Mouse (Mus musculus) limb, embryonic 15.5 days (tissue): ENCODE data around the gene Castor2. TPM values are rescaled to one million over a fixed set of nuclear protein-coding genes. Genes with fewer than 3 reads are reported as not detected.

Experiments
- ATAC-seq: fragments of 200-750 bp; cut with Nextera tagmentation; 2 replicates; pipeline ENCODE4 v1.8.0; 2017; ENCODE audit warnings: low read depth, moderate TSS enrichment; ENCODE audit not compliant: insufficient number of reproducible peaks, low FRiP score, low TSS enrichment
- H3K27ac ChIP-seq: fragments of 300-500 bp; sonication (generic); 2 replicates; pipeline ENCODE4 v1.5.1; 2015; ENCODE audit warnings: moderate library complexity, mild to moderate bottlenecking, inconsistent platforms
- H3K27me3 ChIP-seq: fragments of 300-500 bp; sonication (generic); 2 replicates; pipeline ENCODE4 v1.6.1; 2015; ENCODE audit warnings: inconsistent platforms
- H3K36me3 ChIP-seq: fragments of 300-500 bp; sonication (generic); 2 replicates; pipeline ENCODE4 v1.6.1; 2015; ENCODE audit warnings: inconsistent platforms
- H3K4me1 ChIP-seq: fragments of 300-500 bp; sonication (generic); 2 replicates; pipeline ENCODE4 v1.6.1; 2015; ENCODE audit warnings: inconsistent platforms
- H3K4me2 ChIP-seq: fragments of 300-500 bp; sonication (generic); 2 replicates; pipeline ENCODE4 v1.6.1; 2015; ENCODE audit warnings: mild to moderate bottlenecking, inconsistent platforms
- H3K4me3 ChIP-seq: fragments of 300-500 bp; sonication (generic); 2 replicates; pipeline ENCODE4 v1.5.1; 2015; ENCODE audit warnings: mild to moderate bottlenecking, inconsistent platforms
- H3K9ac ChIP-seq: fragments of 300-500 bp; sonication (generic); 2 replicates; pipeline ENCODE4 v1.6.1; 2015; ENCODE audit warnings: inconsistent platforms
- H3K9me3 ChIP-seq: fragments of 300-500 bp; sonication (generic); 2 replicates; pipeline ENCODE4 v1.6.1; 2016; ENCODE audit warnings: inconsistent platforms
- WGBS: fragments of 180-500 bp; shearing (Covaris S2); methylation state at CpG from one replicate; pipeline ENCODE4 v1.1.7; 2015; 5-methylcytosine and 5-hydroxymethylcytosine counted together
- polyA plus RNA-seq: library from polyadenylated mRNA; unstranded; fragments of >200 nt; fragmentation: Nextera tagmentation; extraction: Ambion mirVana; gene quantifications from 2 replicates; pipeline ENCODE4 v1.2.1, GENCODE M21; 2015

The Castor2 gene
- polyA plus RNA-seq, 1 experiment from 2014 or later, result 8.5 TPM

- Histone ChIP-seq H3K36me3 (peaks cover 4% of the 10 kb centered on the region), H3K4me2 (no peak overlapping the region), H3K27me3 (no peaks in the 10 kb centered on the region), H3K9me3 (no peaks in the 10 kb centered on the region), H3K4me1 (peaks cover 12% of the 10 kb centered on the region), H3K4me3 (no peak overlapping the region), H3K27ac (no peak overlapping the region), H3K9ac (no peak overlapping the region)
- no peak for ATAC-seq
- 83% methylated on average over 8 of the region's 8 CpGs for WGBS
Observed at GRCm38 (mm10) chr5:134105829-134106228, 6.3 kb downstream of the Castor2 start.

- no peak overlapping the region for H3K4me3 ChIP-seq
- no peak overlapping the region for H3K9ac ChIP-seq
- no peaks in the 10 kb centered on the region for H3K4me1 ChIP-seq
- H3K36me3 ChIP-seq, result peaks cover 17% of the 10 kb centered on the region
- no peak for ATAC-seq
- H3K9me3 ChIP-seq, result no peaks in the 10 kb centered on the region
- no peak overlapping the region for H3K27ac ChIP-seq
- no peaks in the 10 kb centered on the region for H3K27me3 ChIP-seq
- WGBS, result 72% methylated on average over 5 of the region's 5 CpGs
- H3K4me2 ChIP-seq, result no peak overlapping the region
Observed at GRCm38 (mm10) chr5:134114981-134115380, 15.5 kb downstream of the Castor2 start.

- no peak overlapping the region for H3K4me2 ChIP-seq
- WGBS, result 91% methylated on average over 7 of the region's 7 CpGs
- H3K4me3 ChIP-seq, result no peak overlapping the region
- H3K27ac ChIP-seq, result no peak overlapping the region
- ATAC-seq, result no peak
- H3K9me3 ChIP-seq, result no peaks in the 10 kb centered on the region
- H3K9ac ChIP-seq, result no peak overlapping the region
- no peaks in the 10 kb centered on the region for H3K27me3 ChIP-seq
- H3K36me3 ChIP-seq, result peaks cover 17% of the 10 kb centered on the region
- H3K4me1 ChIP-seq, result no peaks in the 10 kb centered on the region
Observed at GRCm38 (mm10) chr5:134115639-134116259, 16.2 kb downstream of the Castor2 start.

GRCm38 (mm10) chr5:134118798-134119407 lies 19.4 kb downstream of the Castor2 start:
- Histone ChIP-seq H3K4me3 (no peak overlapping the region), H3K27me3 (no peaks in the 10 kb centered on the region), H3K27ac (no peak overlapping the region), H3K4me2 (no peak overlapping the region), H3K4me1 (no peaks in the 10 kb centered on the region), H3K9me3 (no peaks in the 10 kb centered on the region), H3K36me3 (peaks cover 7% of the 10 kb centered on the region; the same call in 1 of the 2 replicates), H3K9ac (no peak overlapping the region)
- no peak for ATAC-seq
- 89% methylated on average over 15 of the region's 15 CpGs for WGBS

DNA sequence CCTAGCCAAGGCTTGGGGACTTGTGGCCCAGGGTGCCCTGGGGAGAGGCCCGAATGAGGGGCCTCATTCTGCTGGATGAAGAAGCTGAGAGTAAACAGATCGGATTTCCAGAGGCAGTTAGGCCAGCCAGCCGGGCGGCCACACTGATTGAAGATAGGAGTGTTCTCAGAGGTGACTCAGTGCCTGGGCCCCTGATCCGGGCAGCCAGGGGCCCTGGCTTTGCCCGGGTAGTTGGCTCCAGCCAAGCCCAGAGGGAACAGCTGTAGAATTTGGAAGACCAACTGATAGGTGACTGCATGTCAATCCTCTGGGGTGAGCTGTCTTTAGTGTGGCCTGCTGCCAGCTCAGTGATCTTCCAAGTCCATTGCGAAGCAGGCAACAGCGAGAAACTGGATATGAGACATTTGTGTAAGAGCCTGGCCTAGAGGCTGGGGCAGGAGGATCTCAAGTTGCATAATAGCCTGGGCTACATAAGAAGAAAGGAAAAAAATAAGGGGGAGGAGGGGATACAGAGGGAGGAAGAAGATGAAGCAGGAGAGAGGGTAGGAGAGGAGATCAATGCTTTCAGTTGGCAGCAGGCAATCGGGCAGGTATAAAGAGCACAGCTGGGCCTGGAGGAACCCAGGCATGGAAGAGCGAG lies 20.1 kb downstream of the Castor2 start:
- 48% methylated on average over 10 of the region's 10 CpGs for WGBS
- ATAC-seq, result 0 out of 2 replicates have a peak, but pooled peaks have one; percentile 27
- no peak overlapping the region for H3K4me3 ChIP-seq
- no peaks in the 10 kb centered on the region for H3K4me1 ChIP-seq
- H3K27me3 ChIP-seq, result no peaks in the 10 kb centered on the region
- peak overlapping the region; percentile 22; the same call in 1 of the 2 replicates for H3K27ac ChIP-seq
- H3K9me3 ChIP-seq, result no peaks in the 10 kb centered on the region
- H3K36me3 ChIP-seq, result peaks cover 7% of the 10 kb centered on the region; the same call in 1 of the 2 replicates
- no peak overlapping the region for H3K9ac ChIP-seq
- no peak overlapping the region for H3K4me2 ChIP-seq

GRCm38 (mm10) chr5:134120135-134120534 lies 20.6 kb downstream of the Castor2 start:
- Histone ChIP-seq H3K4me1 (no peaks in the 10 kb centered on the region), H3K27ac (peak overlapping the region; percentile 22; the same call in 1 of the 2 replicates), H3K9ac (no peak overlapping the region), H3K4me3 (no peak overlapping the region), H3K27me3 (no peaks in the 10 kb centered on the region), H3K36me3 (peaks cover 7% of the 10 kb centered on the region; the same call in 1 of the 2 replicates), H3K4me2 (no peak overlapping the region), H3K9me3 (no peaks in the 10 kb centered on the region)
- 82% methylated on average over 3 of the region's 3 CpGs for WGBS
- no peak for ATAC-seq

DNA sequence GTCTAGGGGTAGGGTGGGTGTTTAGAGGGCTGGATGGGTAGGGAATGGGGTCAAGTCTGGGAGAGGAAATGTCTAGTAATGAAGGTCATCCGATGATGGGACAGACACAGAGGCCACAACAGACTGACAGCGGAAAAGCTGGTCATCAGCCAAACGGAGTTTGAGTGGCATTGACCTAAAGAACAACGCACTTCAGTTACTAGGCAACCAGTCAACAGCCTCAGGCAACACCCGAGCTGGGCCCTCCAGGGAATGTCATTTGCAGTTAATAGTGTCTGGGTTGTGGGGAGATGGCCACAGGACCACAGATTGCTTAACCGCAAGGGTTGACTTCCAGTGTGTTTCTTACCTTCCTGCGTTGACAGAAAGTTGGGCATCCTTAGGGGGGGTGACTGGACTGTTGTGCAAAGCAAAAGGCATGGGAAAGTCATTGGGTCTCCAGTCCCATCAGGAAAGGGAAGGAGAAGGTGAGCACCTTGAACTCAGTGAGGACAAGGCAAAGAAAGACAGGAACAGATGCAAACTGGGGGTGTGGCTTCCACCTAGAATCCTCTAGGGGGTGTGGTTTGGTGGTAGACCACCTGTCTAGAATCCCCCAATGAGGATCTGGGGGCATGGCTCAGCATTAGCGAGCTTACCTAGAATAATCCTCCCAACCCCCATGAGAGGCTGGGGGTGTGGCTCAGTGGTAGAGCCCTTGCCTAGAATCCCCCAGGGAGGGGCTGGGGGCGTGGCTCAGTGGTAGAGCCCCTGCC lies 21.8 kb downstream of the Castor2 start:
- H3K4me2 ChIP-seq, result no peak overlapping the region
- H3K27ac ChIP-seq, result no peak overlapping the region
- peaks cover 7% of the 10 kb centered on the region; the same call in 1 of the 2 replicates for H3K36me3 ChIP-seq
- H3K9me3 ChIP-seq, result no peaks in the 10 kb centered on the region
- H3K27me3 ChIP-seq, result no peaks in the 10 kb centered on the region
- H3K4me1 ChIP-seq, result no peaks in the 10 kb centered on the region
- H3K4me3 ChIP-seq, result no peak overlapping the region
- WGBS, result 64% methylated on average over 9 of the region's 9 CpGs
- H3K9ac ChIP-seq, result no peak overlapping the region
- ATAC-seq, result no peak

DNA sequence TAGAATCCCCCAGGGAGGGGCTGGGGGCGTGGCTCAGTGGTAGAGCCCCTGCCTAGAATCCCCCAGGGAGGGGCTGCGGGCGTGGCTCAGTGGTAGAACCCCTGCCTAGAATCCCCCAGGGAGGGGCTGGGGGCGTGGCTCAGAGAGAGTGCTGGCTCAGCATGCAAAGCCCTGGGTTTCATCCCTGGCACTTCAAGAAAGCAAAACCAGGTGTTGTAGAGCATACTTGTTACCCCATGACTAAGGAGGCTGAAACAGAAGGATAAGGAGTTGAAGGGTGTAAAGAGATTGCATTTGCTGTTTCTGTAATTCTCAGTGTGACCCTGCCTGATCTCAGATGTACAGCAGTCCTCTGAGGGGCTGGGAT lies 22.4 kb downstream of the Castor2 start:
- no peak overlapping the region for H3K27ac ChIP-seq
- H3K4me3 ChIP-seq, result no peak overlapping the region
- no peaks in the 10 kb centered on the region for H3K27me3 ChIP-seq
- no peak overlapping the region for H3K4me2 ChIP-seq
- H3K4me1 ChIP-seq, result no peaks in the 10 kb centered on the region
- peaks cover 11% of the 10 kb centered on the region for H3K36me3 ChIP-seq
- WGBS, result 88% methylated on average over 4 of the region's 4 CpGs
- H3K9ac ChIP-seq, result no peak overlapping the region
- ATAC-seq, result no peak
- no peaks in the 10 kb centered on the region for H3K9me3 ChIP-seq

DNA sequence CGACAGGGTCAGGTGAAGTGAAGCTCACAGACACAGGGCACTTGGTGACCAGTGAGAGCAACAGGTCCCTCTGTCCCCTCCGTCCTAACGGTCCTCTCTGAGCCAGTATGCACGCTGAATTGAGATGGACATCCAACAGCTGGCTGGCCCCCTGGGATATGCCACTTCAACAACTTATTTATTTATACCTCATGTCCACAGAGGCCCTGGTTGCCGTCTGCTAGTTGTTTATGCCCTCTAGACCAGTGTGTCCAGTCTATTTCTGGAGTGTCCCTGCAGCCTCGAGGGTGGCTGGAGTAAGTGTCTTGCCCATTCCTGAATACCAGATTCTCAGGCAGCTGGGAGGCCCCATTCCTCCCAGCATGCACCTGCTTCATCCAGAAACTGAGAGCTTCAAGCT lies 24.3 kb downstream of the Castor2 start:
- H3K4me2 ChIP-seq, result no peak overlapping the region
- H3K9me3 ChIP-seq, result no peaks in the 10 kb centered on the region
- no peak overlapping the region for H3K27ac ChIP-seq
- peaks cover 14% of the 10 kb centered on the region for H3K36me3 ChIP-seq
- no peak overlapping the region for H3K9ac ChIP-seq
- H3K27me3 ChIP-seq, result no peaks in the 10 kb centered on the region
- H3K4me1 ChIP-seq, result no peaks in the 10 kb centered on the region
- no peak for ATAC-seq
- 75% methylated on average over 6 of the region's 6 CpGs for WGBS
- no peak overlapping the region for H3K4me3 ChIP-seq

DNA sequence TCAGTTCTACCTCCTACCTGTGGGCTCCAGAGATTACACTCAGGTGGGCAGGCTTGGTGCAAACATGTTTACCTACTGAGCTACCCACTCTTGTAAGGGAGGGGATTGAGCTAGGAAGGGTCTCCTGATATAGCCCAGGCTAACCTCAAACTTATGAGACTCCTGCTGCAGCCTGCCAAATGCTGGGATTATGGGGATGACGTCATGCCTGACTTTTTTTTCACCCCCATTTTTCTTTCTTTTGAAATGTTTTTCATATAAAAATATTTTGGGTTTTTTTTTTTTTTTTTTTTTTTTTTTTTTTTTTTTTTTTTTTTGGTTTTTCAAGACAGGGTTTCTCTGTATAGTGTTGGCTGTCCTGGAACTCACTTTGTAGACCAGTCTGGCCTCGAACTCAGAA lies 26.7 kb downstream of the Castor2 start:
- H3K4me2 ChIP-seq, result no peak overlapping the region
- no peak overlapping the region for H3K9ac ChIP-seq
- no peak overlapping the region for H3K27ac ChIP-seq
- peaks cover 12% of the 10 kb centered on the region for H3K36me3 ChIP-seq
- ATAC-seq, result no peak
- H3K4me1 ChIP-seq, result no peaks in the 10 kb centered on the region; the same call in 1 of the 2 replicates
- no peaks in the 10 kb centered on the region for H3K9me3 ChIP-seq
- WGBS, result 90% methylated on average over 2 of the region's 2 CpGs
- no peak overlapping the region for H3K4me3 ChIP-seq
- H3K27me3 ChIP-seq, result no peaks in the 10 kb centered on the region

DNA sequence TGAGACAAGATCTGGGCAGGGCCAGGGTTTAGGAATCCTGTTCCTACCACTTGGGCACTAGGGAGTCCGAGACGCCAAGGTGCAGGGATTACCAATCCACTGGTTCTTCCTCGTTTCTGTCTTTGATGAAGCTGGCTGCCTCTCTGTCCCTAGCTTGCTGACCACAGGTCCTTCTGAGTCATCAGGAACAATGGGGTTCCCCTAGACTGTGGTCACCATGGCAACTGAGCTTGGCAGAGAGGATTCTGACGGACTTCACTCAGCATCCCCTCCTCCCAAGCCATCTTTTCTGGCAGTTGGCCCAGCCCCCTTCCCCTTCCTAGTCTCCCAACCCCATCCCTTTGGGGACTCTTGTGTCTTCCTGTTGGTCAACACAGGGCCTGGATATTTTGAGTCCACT lies 32.1 kb downstream of the Castor2 start:
- Histone ChIP-seq H3K27ac (no peak overlapping the region), H3K36me3 (peaks cover 34% of the 10 kb centered on the region), H3K4me2 (no peak overlapping the region), H3K9me3 (no peaks in the 10 kb centered on the region), H3K9ac (no peak overlapping the region), H3K27me3 (no peaks in the 10 kb centered on the region), H3K4me3 (no peak overlapping the region), H3K4me1 (no peaks in the 10 kb centered on the region; the same call in 1 of the 2 replicates)
- ATAC-seq, result no peak
- 54% methylated on average over 4 of the region's 4 CpGs for WGBS

DNA sequence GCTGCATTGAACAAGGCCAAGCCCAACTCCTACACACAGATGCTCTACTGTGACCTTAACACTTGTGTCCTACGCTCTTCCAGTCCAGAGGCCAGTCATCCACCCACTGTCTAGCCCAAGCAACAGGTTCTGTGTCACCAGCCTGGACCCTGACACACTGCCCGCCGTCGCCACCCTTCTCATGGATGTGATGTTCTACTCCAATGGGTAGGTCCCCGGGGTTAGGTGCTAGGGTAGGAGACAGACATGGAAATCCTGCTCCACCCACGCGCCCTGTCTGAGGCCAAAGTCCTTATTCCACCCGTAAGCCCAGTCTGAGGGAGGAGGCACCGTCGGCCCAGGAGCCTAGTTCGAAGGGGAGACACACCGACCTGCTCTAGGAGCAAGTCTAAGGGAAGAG lies 36.5 kb downstream of the Castor2 start:
- H3K27me3 ChIP-seq, result no peaks in the 10 kb centered on the region
- no peak overlapping the region for H3K9ac ChIP-seq
- peaks cover 46% of the 10 kb centered on the region for H3K36me3 ChIP-seq
- no peak for ATAC-seq
- H3K4me2 ChIP-seq, result no peak overlapping the region
- WGBS, result 93% methylated on average over 12 of the region's 12 CpGs
- no peaks in the 10 kb centered on the region for H3K4me1 ChIP-seq
- H3K27ac ChIP-seq, result no peak overlapping the region
- H3K9me3 ChIP-seq, result no peaks in the 10 kb centered on the region
- no peak overlapping the region for H3K4me3 ChIP-seq
